In the genomic region with DNA sequence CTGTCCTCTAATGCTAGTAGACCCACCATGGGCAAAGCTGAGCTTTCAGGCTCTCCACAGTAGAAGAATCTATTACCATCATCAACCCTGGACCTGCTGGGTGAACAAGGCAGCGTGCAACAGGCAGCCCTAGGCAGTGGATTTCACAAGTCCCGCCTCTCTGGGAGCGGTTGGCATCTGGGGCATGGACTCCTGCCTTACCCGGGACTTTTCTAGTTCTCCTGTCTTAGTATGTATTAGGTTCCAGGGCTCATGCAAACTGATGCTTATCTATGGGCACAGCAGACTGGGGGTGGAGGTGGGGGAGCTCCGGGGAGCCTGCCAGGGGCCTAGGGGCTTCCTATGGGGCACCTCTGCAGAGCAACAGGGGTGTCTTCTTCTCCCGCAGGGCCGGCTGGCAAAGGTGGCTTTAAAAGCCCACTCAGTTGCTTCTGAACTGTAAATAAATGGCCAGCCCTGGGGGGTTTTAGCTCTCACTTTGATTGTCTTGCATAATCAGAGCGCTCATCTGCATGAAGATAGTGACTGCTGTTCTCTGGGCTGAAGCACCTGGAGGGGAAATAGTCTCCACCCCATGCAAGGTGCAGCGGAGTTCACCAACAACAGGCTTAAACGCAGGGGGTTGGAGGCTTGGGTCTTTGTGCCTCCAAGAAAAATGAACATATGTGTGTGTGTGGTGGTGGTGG, we compare ENCODE assay signal across 10 mouse cellular contexts. TPM values are rescaled to one million over a fixed set of nuclear protein-coding genes. Genes with fewer than 3 reads are reported as not detected.
DNase-seq lines count a peak whose midpoint lies in the region; ATAC-seq and TF ChIP-seq lines count a peak whose summit lies in the region.
"Had no signal": no experiment of that assay in that cellular context is flagged by ENCODE, and none has a peak within 500 bp of the region (broad histone marks: within the 10 kb centered on the region; RNA-seq: fewer than 3 reads in every experiment).

No protein-coding gene starts in this region.

- no peaks in the 10 kb centered on the region for H3K9me3 ChIP-seq in hindbrain, embryonic 12.5 days (replicated peaks)
- H3K9me3 ChIP-seq in stomach, embryonic 15.5 days, result no peaks in the 10 kb centered on the region

- no peak for TF ChIP-seq CTCF in left cerebral cortex, adult 2 months (IDR thresholded peaks at IDR 0.05)
- TF ChIP-seq CTCF in embryonic fibroblast, embryonic 13.5 days (IDR thresholded peaks at IDR 0.05; ENCODE audit: borderline replicate concordance, insufficient read depth, low read length), result no peak

- H3K9ac ChIP-seq in hindbrain, embryonic 12.5 days, result no peak overlapping the region
- H3K9ac ChIP-seq in stomach, embryonic 15.5 days, result no peak overlapping the region

- no peak overlapping the region for H3K27ac ChIP-seq in left cerebral cortex, adult 2 months
- H3K27ac ChIP-seq in embryonic fibroblast, embryonic 13.5 days (ENCODE audit: insufficient read depth, low read length), result peak overlapping the region; percentile 41
- no peak overlapping the region for H3K27ac ChIP-seq in hindbrain, embryonic 12.5 days
- H3K27ac ChIP-seq in stomach, embryonic 15.5 days, result peak overlapping the region; percentile 61; the same call in 1 of the 2 replicates
- H3K27ac ChIP-seq: layer of hippocampus, adult 2 months; macrophage had no signal

- H3K36me3 ChIP-seq in hindbrain, embryonic 12.5 days, result no peaks in the 10 kb centered on the region
- no peaks in the 10 kb centered on the region for H3K36me3 ChIP-seq in stomach, embryonic 15.5 days

- intact Hi-C loops in left cerebral cortex, adult 2 months (cut with DNase I), result loop anchor here (5.0 to 10.0 kb wide), 4 partner anchors 72 to 777 kb away; no protein-coding TSS in a partner anchor

- WGBS in hindbrain, embryonic 12.5 days, result 19% methylated on average over 10 of the region's 10 CpGs
- 29% methylated on average over 10 of the region's 10 CpGs for WGBS in stomach, embryonic 15.5 days

- peak overlapping the region; percentile 60 for H3K4me3 ChIP-seq in left cerebral cortex, adult 2 months
- no peak overlapping the region for H3K4me3 ChIP-seq in embryonic fibroblast, embryonic 13.5 days (ENCODE audit: insufficient read depth, low read length)
- peak overlapping the region; percentile 7; the same call in 1 of the 2 replicates for H3K4me3 ChIP-seq in hindbrain, embryonic 12.5 days
- H3K4me3 ChIP-seq in stomach, embryonic 15.5 days (replicated peaks), result no peak overlapping the region

- H3K4me1 ChIP-seq in embryonic fibroblast, embryonic 13.5 days (ENCODE audit: control insufficient read depth, insufficient read depth, low read length), result peaks cover 11% of the 10 kb centered on the region; the same call in 1 of the 2 replicates
- peaks cover 23% of the 10 kb centered on the region for H3K4me1 ChIP-seq in hindbrain, embryonic 12.5 days
- H3K4me1 ChIP-seq in stomach, embryonic 15.5 days, result peaks cover 10% of the 10 kb centered on the region

- no peak for ATAC-seq in hindbrain, embryonic 12.5 days (ENCODE audit: low FRiP score)
- ATAC-seq in stomach, embryonic 15.5 days (ENCODE audit: insufficient read depth, low FRiP score, low read depth), result peak; percentile 13; the same call in 1 of the 2 replicates

- no peak for DNase-seq in left cerebral cortex, adult 2 months (ENCODE audit: extremely low spot score in 1 of 2, low spot score in 2 of 2)
- DNase-seq in left cerebral cortex, adult 18-20 months (ENCODE audit: low spot score in 2 of 2), result no peak
- no peak for DNase-seq in spleen, postnatal 10 days (ENCODE audit: low spot score in 2 of 2)
- no peak for DNase-seq in cerebellum, adult 9-11 months
- DNase-seq in frontal cortex, postnatal 10 days (ENCODE audit: low spot score in 2 of 2), result no peak

- H3K27me3 ChIP-seq in hindbrain, embryonic 12.5 days, result peaks cover 28% of the 10 kb centered on the region
- H3K27me3 ChIP-seq in stomach, embryonic 15.5 days (replicated peaks), result peaks cover 17% of the 10 kb centered on the region

- TF ChIP-seq POLR2A in embryonic fibroblast, embryonic 13.5 days (IDR thresholded peaks at IDR 0.05; ENCODE audit: low read depth, low read length), result no peak

- peak overlapping the region; percentile 92 for H3K4me2 ChIP-seq in hindbrain, embryonic 12.5 days (replicated peaks)
- peak overlapping the region; percentile 89 for H3K4me2 ChIP-seq in stomach, embryonic 15.5 days

RNA-seq across cellular contexts. Expression of gene Cdh13, which starts 2.2 kb away (rescaled TPM):
- 10 to 100 TPM; 69.9 to 74.8 TPM for total RNA-seq in left cerebral cortex, adult 2 months (2021)
- 10 to 100 TPM; 68.9 to 69.9 TPM for total RNA-seq in left cerebral cortex, adult 18-20 months (2021)
- polyA plus RNA-seq in embryonic fibroblast, embryonic 13.5 days (2011; ENCODE audit: insufficient read length, low read depth, missing spikeins), result 19.8 and 30.4 TPM in 2 replicates
- 21.2 and 25.7 TPM in 2 replicates for polyA plus RNA-seq in hindbrain, embryonic 12.5 days (2016; fragmentation: Nextera tagmentation; extraction: Ambion mirVana)
- 8.3 and 12.1 TPM in 2 replicates for polyA plus RNA-seq in stomach, embryonic 15.5 days (2015; fragmentation: Nextera tagmentation; extraction: Ambion mirVana)
- polyA plus RNA-seq: macrophage had no signal

Comparison
In these comparisons a context has a peak if more than half of its experiments do, and no peak if none do; other contexts are left out.
1. H3K27ac ChIP-seq: peak in embryonic fibroblast, embryonic 13.5 days (single experiment) and stomach, embryonic 15.5 days (single experiment); none in left cerebral cortex, adult 2 months (single experiment) and hindbrain, embryonic 12.5 days (single experiment).
2. H3K4me3 ChIP-seq: peak in left cerebral cortex, adult 2 months (single experiment) and hindbrain, embryonic 12.5 days (single experiment); none in embryonic fibroblast, embryonic 13.5 days (single experiment) and stomach, embryonic 15.5 days (single experiment).